Comparison of ENCODE assay signal across 8 mouse cellular contexts in the genomic region with DNA sequence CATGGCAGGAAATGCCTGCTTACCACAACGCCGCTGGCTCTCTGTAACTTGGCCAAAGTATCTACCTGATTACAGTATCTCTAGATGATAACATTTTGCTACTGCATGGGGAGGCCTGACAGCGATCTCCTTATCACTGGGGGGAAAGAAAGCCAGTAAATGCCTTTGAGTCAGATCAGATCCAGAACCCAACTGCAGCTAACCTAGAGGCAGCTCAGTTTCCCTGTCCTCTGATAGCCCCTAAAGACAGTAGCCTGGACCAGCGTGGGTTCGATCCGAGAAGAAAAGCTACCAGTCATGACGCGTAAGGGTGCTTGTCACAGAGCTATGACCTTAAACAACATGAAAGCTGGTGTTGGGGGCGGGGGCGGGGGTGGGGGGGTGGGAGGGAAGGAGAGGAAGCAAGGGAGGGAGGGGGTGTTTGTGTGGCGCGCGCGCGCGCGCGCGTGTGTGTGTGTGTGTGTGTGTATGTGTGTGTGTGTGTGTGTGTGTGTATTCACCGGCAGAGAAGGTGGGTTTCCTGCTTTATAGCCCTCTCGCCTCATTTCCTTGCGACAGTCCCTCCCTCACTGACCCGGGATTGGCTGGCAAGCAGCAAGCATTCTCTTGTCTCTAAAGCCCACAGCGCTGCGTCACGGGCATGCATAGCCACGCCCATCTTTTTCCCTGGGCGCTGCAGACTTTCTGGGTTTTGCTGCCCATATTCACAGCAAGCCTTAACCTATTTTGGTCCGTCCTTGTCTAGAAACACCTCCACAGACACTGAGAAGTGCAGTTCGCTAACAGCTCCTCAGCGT. TPM values are rescaled to one million over a fixed set of nuclear protein-coding genes. Genes with fewer than 3 reads are reported as not detected.
DNase-seq lines count a peak whose midpoint lies in the region; ATAC-seq and TF ChIP-seq lines count a peak whose summit lies in the region.

No protein-coding gene starts in this region.

- no peak for TF ChIP-seq CTCF in midbrain, postnatal 0 days (IDR thresholded peaks at IDR 0.05)

- H3K9ac ChIP-seq in heart, embryonic 11.5 days (ENCODE audit: low read depth, low read length): peak overlapping the region; percentile 71
- H3K9ac ChIP-seq in kidney, embryonic 15.5 days: peak overlapping the region; percentile 49
- H3K9ac ChIP-seq in limb, embryonic 15.5 days: peak overlapping the region; percentile 37; the same call in 1 of the 2 replicates
- peak overlapping the region; percentile 59 for H3K9ac ChIP-seq in midbrain, postnatal 0 days (replicated peaks; ENCODE audit: low read length, poor library complexity, severe bottlenecking)

- H3K27me3 ChIP-seq in heart, embryonic 11.5 days (ENCODE audit: control insufficient read depth, insufficient read depth, low read length): no peaks in the 10 kb centered on the region
- H3K27me3 ChIP-seq in kidney, embryonic 15.5 days: no peaks in the 10 kb centered on the region
- no peaks in the 10 kb centered on the region for H3K27me3 ChIP-seq in limb, embryonic 15.5 days
- H3K27me3 ChIP-seq in midbrain, postnatal 0 days (ENCODE audit: insufficient read depth, low read length): no peaks in the 10 kb centered on the region

- peak; percentile 96 for DNase-seq in 416B (ENCODE audit: low read depth)
- peak; percentile 99 for DNase-seq in brain, adult 2 months (ENCODE audit: low read depth, low spot score)
- DNase-seq in midbrain, postnatal 0 days (ENCODE audit: low spot score): peak; percentile 97
- peak; percentile 80 to 86 for DNase-seq in spleen, postnatal 4 days (ENCODE audit: low spot score in 2 of 2)

- H3K27ac ChIP-seq in heart, embryonic 11.5 days (ENCODE audit: low read depth, low read length): peak overlapping the region; percentile 82
- peak overlapping the region; percentile 93 for H3K27ac ChIP-seq in kidney, embryonic 15.5 days
- peak overlapping the region; percentile 88 for H3K27ac ChIP-seq in limb, embryonic 15.5 days
- peak overlapping the region; percentile 76 for H3K27ac ChIP-seq in midbrain, postnatal 0 days (ENCODE audit: low read depth, low read length)

- no peaks in the 10 kb centered on the region; the same call in 1 of the 2 replicates for H3K4me1 ChIP-seq in heart, embryonic 11.5 days (ENCODE audit: control insufficient read depth, insufficient read depth, low read length)
- H3K4me1 ChIP-seq in kidney, embryonic 15.5 days: peaks cover 11% of the 10 kb centered on the region
- peaks cover 9% of the 10 kb centered on the region for H3K4me1 ChIP-seq in limb, embryonic 15.5 days
- H3K4me1 ChIP-seq in midbrain, postnatal 0 days (ENCODE audit: insufficient read depth, low read length): no peaks in the 10 kb centered on the region

- WGBS in heart, embryonic 11.5 days (ENCODE audit: insufficient replicate concordance): under 1% methylated on average over 20 of the region's 31 CpGs
- WGBS in kidney, embryonic 15.5 days: 7% methylated on average over 20 of the region's 31 CpGs
- WGBS in limb, embryonic 15.5 days: 3% methylated on average over 27 of the region's 31 CpGs
- 4% methylated on average over 20 of the region's 31 CpGs for WGBS in midbrain, postnatal 0 days

- H3K9me3 ChIP-seq in heart, embryonic 11.5 days (replicated peaks; ENCODE audit: control insufficient read depth, low read length): no peaks in the 10 kb centered on the region
- no peaks in the 10 kb centered on the region for H3K9me3 ChIP-seq in kidney, embryonic 15.5 days (replicated peaks)
- H3K9me3 ChIP-seq in limb, embryonic 15.5 days: no peaks in the 10 kb centered on the region
- H3K9me3 ChIP-seq in midbrain, postnatal 0 days (ENCODE audit: low read length): no peaks in the 10 kb centered on the region

- H3K4me2 ChIP-seq in heart, embryonic 11.5 days: peak overlapping the region; percentile 73
- peak overlapping the region; percentile 71 for H3K4me2 ChIP-seq in kidney, embryonic 15.5 days
- peak overlapping the region; percentile 64 for H3K4me2 ChIP-seq in limb, embryonic 15.5 days
- H3K4me2 ChIP-seq in midbrain, postnatal 0 days (ENCODE audit: low read depth, low read length, poor library complexity, severe bottlenecking): peak overlapping the region; percentile 67

- peak overlapping the region; percentile 41 for H3K4me3 ChIP-seq in heart, embryonic 11.5 days (ENCODE audit: low read depth, low read length)
- peak overlapping the region; percentile 47 for H3K4me3 ChIP-seq in kidney, embryonic 15.5 days (replicated peaks)
- H3K4me3 ChIP-seq in limb, embryonic 15.5 days: peak overlapping the region; percentile 43
- H3K4me3 ChIP-seq in midbrain, postnatal 0 days (ENCODE audit: low read depth, low read length): peak overlapping the region; percentile 40

- H3K36me3 ChIP-seq in heart, embryonic 11.5 days (ENCODE audit: control insufficient read depth, insufficient read depth, low read length): no peaks in the 10 kb centered on the region
- no peaks in the 10 kb centered on the region for H3K36me3 ChIP-seq in kidney, embryonic 15.5 days
- H3K36me3 ChIP-seq in limb, embryonic 15.5 days: no peaks in the 10 kb centered on the region
- no peaks in the 10 kb centered on the region for H3K36me3 ChIP-seq in midbrain, postnatal 0 days (ENCODE audit: insufficient read depth, low read length)

- ATAC-seq in erythroblast, adult 5-6 weeks (replicated peaks; ENCODE audit: low FRiP score, poor library complexity, severe bottlenecking): peak; percentile 99
- peak; percentile 93 for ATAC-seq in heart, embryonic 11.5 days (replicated peaks; ENCODE audit: insufficient number of reproducible peaks, low FRiP score, low TSS enrichment)
- ATAC-seq in kidney, embryonic 15.5 days (replicated peaks; ENCODE audit: low FRiP score): peak; percentile 97
- ATAC-seq in limb, embryonic 15.5 days (ENCODE audit: insufficient number of reproducible peaks, low FRiP score, low TSS enrichment, low read depth): peak; percentile 88
- peak; percentile 93 for ATAC-seq in midbrain, postnatal 0 days (ENCODE audit: low FRiP score)

RNA-seq across cellular contexts. Expression of a gene that starts 18.5 kb away (rescaled TPM):
- total RNA-seq in erythroblast, adult 5-6 weeks (2015; ENCODE audit: low replicate concordance): 14.6 and 18.3 TPM in 2 replicates
- total RNA-seq in erythroblast, adult 5-6 weeks (2017; ENCODE audit: low replicate concordance): 20.1 and 23.8 TPM in 2 replicates
- polyA plus RNA-seq in heart, embryonic 11.5 days (2014; fragmentation: Nextera tagmentation; extraction: Ambion mirVana): 14.9 and 15.5 TPM in 2 replicates
- 26.8 and 28.2 TPM in 2 replicates for polyA plus RNA-seq in kidney, embryonic 15.5 days (2015; fragmentation: Nextera tagmentation; extraction: Ambion mirVana)
- polyA plus RNA-seq in limb, embryonic 15.5 days (2015; fragmentation: Nextera tagmentation; extraction: Ambion mirVana): 20.6 and 21.6 TPM in 2 replicates
- 29.5 and 34.4 TPM in 2 replicates for total RNA-seq in midbrain, postnatal 0 days (2014; rRNA removed)
- polyA plus RNA-seq in midbrain, postnatal 0 days (2015; fragmentation: Nextera tagmentation; extraction: Ambion mirVana): 17.0 and 23.6 TPM in 2 replicates

RNA-seq across cellular contexts. Expression of a gene that starts 21.4 kb away (rescaled TPM):
- total RNA-seq in erythroblast, adult 5-6 weeks (2015; ENCODE audit: low replicate concordance): not detected in 2 replicates
- not detected in 2 replicates for total RNA-seq in erythroblast, adult 5-6 weeks (2017; ENCODE audit: low replicate concordance)
- polyA plus RNA-seq in heart, embryonic 11.5 days (2014; fragmentation: Nextera tagmentation; extraction: Ambion mirVana): not detected in 2 replicates
- 0.15 and 0.25 TPM in 2 replicates for polyA plus RNA-seq in kidney, embryonic 15.5 days (2015; fragmentation: Nextera tagmentation; extraction: Ambion mirVana)
- polyA plus RNA-seq in limb, embryonic 15.5 days (2015; fragmentation: Nextera tagmentation; extraction: Ambion mirVana): 0.06 TPM in 1 of 2 replicates, not detected in the other
- not detected in 2 replicates for total RNA-seq in midbrain, postnatal 0 days (2014; rRNA removed)
- polyA plus RNA-seq in midbrain, postnatal 0 days (2015; fragmentation: Nextera tagmentation; extraction: Ambion mirVana): 0.15 and 0.17 TPM in 2 replicates

RNA-seq across cellular contexts. Expression of a gene that starts 25.5 kb away (rescaled TPM):
- 4.4 and 4.8 TPM in 2 replicates for total RNA-seq in erythroblast, adult 5-6 weeks (2015; ENCODE audit: low replicate concordance)
- 2.5 and 3.7 TPM in 2 replicates for total RNA-seq in erythroblast, adult 5-6 weeks (2017; ENCODE audit: low replicate concordance)
- 19.0 and 19.3 TPM in 2 replicates for polyA plus RNA-seq in heart, embryonic 11.5 days (2014; fragmentation: Nextera tagmentation; extraction: Ambion mirVana)
- polyA plus RNA-seq in kidney, embryonic 15.5 days (2015; fragmentation: Nextera tagmentation; extraction: Ambion mirVana): 27.5 and 27.8 TPM in 2 replicates
- polyA plus RNA-seq in limb, embryonic 15.5 days (2015; fragmentation: Nextera tagmentation; extraction: Ambion mirVana): 29.6 and 30.5 TPM in 2 replicates
- total RNA-seq in midbrain, postnatal 0 days (2014; rRNA removed): 80.9 and 86.0 TPM in 2 replicates
- 53.0 and 55.0 TPM in 2 replicates for polyA plus RNA-seq in midbrain, postnatal 0 days (2015; fragmentation: Nextera tagmentation; extraction: Ambion mirVana)

RNA-seq across cellular contexts. Expression of a gene that starts 52.0 kb away (rescaled TPM):
- total RNA-seq in erythroblast, adult 5-6 weeks (2015; ENCODE audit: low replicate concordance): 0.21 TPM in 1 of 2 replicates, not detected in the other
- total RNA-seq in erythroblast, adult 5-6 weeks (2017; ENCODE audit: low replicate concordance): 0.51 and 0.98 TPM in 2 replicates
- 9.4 and 10.2 TPM in 2 replicates for polyA plus RNA-seq in heart, embryonic 11.5 days (2014; fragmentation: Nextera tagmentation; extraction: Ambion mirVana)
- polyA plus RNA-seq in kidney, embryonic 15.5 days (2015; fragmentation: Nextera tagmentation; extraction: Ambion mirVana): 16.0 and 16.9 TPM in 2 replicates
- polyA plus RNA-seq in limb, embryonic 15.5 days (2015; fragmentation: Nextera tagmentation; extraction: Ambion mirVana): 13.6 and 15.9 TPM in 2 replicates
- 61.5 and 66.3 TPM in 2 replicates for total RNA-seq in midbrain, postnatal 0 days (2014; rRNA removed)
- polyA plus RNA-seq in midbrain, postnatal 0 days (2015; fragmentation: Nextera tagmentation; extraction: Ambion mirVana): 35.8 and 37.0 TPM in 2 replicates

Comparison
In these comparisons a context has a peak if more than half of its experiments do, and no peak if none do; other contexts are left out.
1. Peak in every context shown above with its lines: DNase-seq, ATAC-seq, H3K4me3 ChIP-seq and H3K27ac ChIP-seq.